Mouse (Mus musculus) brain, embryonic 18.5 days (tissue): ENCODE data around the gene Plekhg3.

Experiments
- DNase-seq: peaks from one replicate; pipeline ENCODE4 v3.0.0-alpha.2; 2012; ENCODE audit warnings: low read depth, low spot score

Gene Plekhg3

GRCm38 (mm10) chr12:76527245-76527881, 3.3 kb upstream of the Plekhg3 start:
- DNase-seq = no peak

- DNase-seq = no peak
These were observed 1.9 kb upstream of the Plekhg3 start for GRCm38 (mm10) chr12:76528766-76529165.

- DNase-seq = no peak
These were observed 1.6 kb downstream of the Plekhg3 start for GRCm38 (mm10) chr12:76531986-76532925.

GRCm38 (mm10) chr12:76532926-76533376, 2.3 kb downstream of the Plekhg3 start:
- DNase-seq = no peak

- no peak for DNase-seq
These were observed 2.9 kb downstream of the Plekhg3 start for GRCm38 (mm10) chr12:76533377-76534222.

- no peak for DNase-seq
These were observed 3.5 kb downstream of the Plekhg3 start for GRCm38 (mm10) chr12:76534233-76534632.

- DNase-seq = no peak
These were observed 4.1 kb downstream of the Plekhg3 start for GRCm38 (mm10) chr12:76534641-76535283.

GRCm38 (mm10) chr12:76535471-76535900, 4.8 kb downstream of the Plekhg3 start:
- DNase-seq = no peak

- DNase-seq = no peak
These were observed 6.0 kb downstream of the Plekhg3 start for GRCm38 (mm10) chr12:76536591-76537153.

GRCm38 (mm10) chr12:76537434-76537833, 6.7 kb downstream of the Plekhg3 start:
- DNase-seq = no peak

- no peak for DNase-seq
These were observed 9.5 kb downstream of the Plekhg3 start for GRCm38 (mm10) chr12:76540169-76540568.

GRCm38 (mm10) chr12:76540701-76541221, 10.1 kb downstream of the Plekhg3 start:
- no peak for DNase-seq

- DNase-seq = no peak
These were observed 10.8 kb downstream of the Plekhg3 start for GRCm38 (mm10) chr12:76541475-76541874.

- no peak for DNase-seq
These were observed 11.2 kb downstream of the Plekhg3 start for GRCm38 (mm10) chr12:76541879-76542278.

GRCm38 (mm10) chr12:76545786-76546370, 15.2 kb downstream of the Plekhg3 start:
- no peak for DNase-seq

GRCm38 (mm10) chr12:76546383-76547276, 15.9 kb downstream of the Plekhg3 start:
- DNase-seq = no peak

GRCm38 (mm10) chr12:76547409-76548081, 16.9 kb downstream of the Plekhg3 start:
- DNase-seq = no peak

- no peak for DNase-seq
These were observed 17.4 kb downstream of the Plekhg3 start for GRCm38 (mm10) chr12:76548082-76548423.

GRCm38 (mm10) chr12:76549203-76549602, 18.5 kb downstream of the Plekhg3 start:
- no peak for DNase-seq
